Mouse (Mus musculus): ENCODE data around the gene Krtap4-1. TPM values are rescaled to one million over a fixed set of nuclear protein-coding genes. Genes with fewer than 3 reads are reported as not detected.
"Not testable (repeated sequence)": the region's sequence is repeated elsewhere in the genome, so short reads cannot be mapped to it uniquely, and the experiment has no call there.

Gene Krtap4-1
- polyA plus RNA-seq (2015; fragmentation: Nextera tagmentation; extraction: Ambion mirVana), result 1.7 and 2.2 TPM in 2 replicates

DNA sequence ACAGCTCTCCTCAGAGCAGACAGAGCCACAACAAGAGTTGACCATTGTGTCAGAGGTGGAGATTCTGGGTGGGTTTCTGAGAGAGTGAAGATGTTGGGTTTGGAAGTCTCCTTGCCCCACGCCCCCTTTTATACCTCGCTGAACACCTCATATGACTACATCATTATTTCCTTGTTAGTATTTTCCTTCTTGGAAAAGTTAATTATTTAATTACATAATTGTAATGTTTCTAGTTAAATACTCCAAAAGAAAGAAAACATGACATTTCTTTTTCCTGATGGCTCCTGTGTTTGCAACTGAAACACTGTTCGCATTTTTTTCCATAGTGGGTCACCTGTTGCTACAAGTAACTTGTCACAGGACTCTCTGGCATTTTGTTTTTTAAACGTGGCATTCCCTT lies at the start of gene Krtap4-1:
Krtap4-1 (minus strand) TSS at position 101 of the 400 bp plus-strand sequence.
- WGBS, result 69% methylated on average over 4 of the region's 4 CpGs
- Histone ChIP-seq H3K27me3 (no peaks in the 10 kb centered on the region), H3K9ac (no peak within 1 kb of the TSS), H3K27ac (replicated peaks) (no peak within 1 kb of the TSS), H3K4me1 (no peaks in the 10 kb centered on the region), H3K4me3 (replicated peaks) (no peak within 1 kb of the TSS), H3K9me3 (replicated peaks) (no peaks in the 10 kb centered on the region), H3K4me2 (replicated peaks) (no peak within 1 kb of the TSS), H3K36me3 (no peaks in the 10 kb centered on the region)
- ATAC-seq (ENCODE audit: insufficient number of reproducible peaks, low FRiP score, low TSS enrichment, low read depth), result no peak

DNA sequence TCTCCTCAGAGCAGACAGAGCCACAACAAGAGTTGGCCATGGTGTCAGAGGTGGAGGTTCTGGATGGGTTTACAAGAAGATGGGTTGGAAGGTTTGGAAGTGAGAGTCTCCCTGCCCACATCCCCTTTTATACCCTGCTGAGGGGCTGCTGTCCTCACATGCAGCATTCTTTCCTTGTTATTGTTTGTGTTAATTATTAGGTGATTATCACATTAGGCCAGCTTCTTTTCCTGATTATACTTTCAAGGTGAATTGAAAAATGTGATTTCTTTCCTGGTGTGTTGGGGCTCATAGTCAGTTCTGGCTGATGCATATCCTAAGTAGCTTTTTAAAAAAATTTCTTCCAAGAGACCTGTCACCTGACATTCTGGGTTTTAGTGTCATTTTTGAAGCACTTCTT lies 37.8 kb upstream of the Krtap4-1 start, which contains the start of gene Krtap4-6:
Krtap4-6 (minus strand) TSS at position 101 of the 400 bp plus-strand sequence.
- H3K27me3 ChIP-seq, result no peaks in the 10 kb centered on the region
- no peaks in the 10 kb centered on the region for H3K4me1 ChIP-seq
- no peaks in the 10 kb centered on the region for H3K36me3 ChIP-seq
- no peaks in the 10 kb centered on the region for H3K9me3 ChIP-seq (replicated peaks)
- H3K27ac ChIP-seq (replicated peaks), result no peak within 1 kb of the TSS
- H3K4me2 ChIP-seq (replicated peaks), result no peak within 1 kb of the TSS
- ATAC-seq (ENCODE audit: insufficient number of reproducible peaks, low FRiP score, low TSS enrichment, low read depth), result no peak
- no peak within 1 kb of the TSS for H3K9ac ChIP-seq
- no peak within 1 kb of the TSS for H3K4me3 ChIP-seq (replicated peaks)

DNA sequence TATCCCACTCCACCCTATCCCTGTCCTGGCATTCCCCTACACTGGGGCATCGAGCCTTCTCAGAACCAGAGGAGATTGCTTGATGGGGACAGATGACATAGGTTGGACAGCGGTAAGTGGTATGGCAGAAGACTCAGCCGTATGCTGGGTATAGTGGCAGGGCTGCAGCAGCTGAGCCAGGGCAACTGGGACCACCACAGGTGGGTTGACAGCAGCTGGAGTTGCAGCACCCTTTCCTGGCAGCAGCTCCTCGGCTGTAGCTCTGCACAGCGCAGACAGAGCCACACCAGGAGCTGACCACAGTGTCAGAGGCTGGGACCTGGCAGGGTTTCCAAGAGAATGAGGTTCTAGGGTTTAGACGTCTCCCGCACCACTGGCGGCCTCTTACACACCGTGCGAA lies 34.8 kb upstream of the Krtap4-1 start:
- Histone ChIP-seq H3K27ac (replicated peaks) (no peak overlapping the region), H3K9ac (no peak overlapping the region), H3K4me3 (replicated peaks) (no peak overlapping the region), H3K36me3 (no peaks in the 10 kb centered on the region), H3K4me2 (replicated peaks) (no peak overlapping the region), H3K4me1 (no peaks in the 10 kb centered on the region), H3K27me3 (no peaks in the 10 kb centered on the region), H3K9me3 (replicated peaks) (no peaks in the 10 kb centered on the region)
- no peak for ATAC-seq (ENCODE audit: insufficient number of reproducible peaks, low FRiP score, low TSS enrichment, low read depth)
- WGBS, result 84% methylated on average over 10 of the region's 10 CpGs

DNA sequence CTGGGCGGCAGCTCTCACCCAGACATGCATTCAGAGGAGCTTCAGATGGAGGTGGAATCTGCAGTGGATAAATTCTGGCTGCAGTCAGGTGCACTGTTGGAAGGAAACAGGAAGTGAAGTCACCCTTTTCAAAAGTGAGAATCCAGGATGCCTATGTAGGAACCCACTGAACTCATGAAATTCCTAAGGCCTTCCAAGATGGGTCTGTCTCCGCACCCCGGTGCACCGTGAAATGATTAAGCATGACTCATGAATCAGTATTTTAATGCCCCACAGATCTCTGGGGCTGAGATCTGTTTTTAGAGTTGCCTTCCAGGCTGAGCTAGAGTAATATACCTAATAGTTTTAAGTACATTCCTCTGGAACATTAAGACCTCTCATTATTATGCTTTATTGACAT lies 31.2 kb upstream of the Krtap4-1 start:
- Histone ChIP-seq H3K27me3 (no peaks in the 10 kb centered on the region), H3K27ac (replicated peaks) (no peak overlapping the region), H3K4me2 (replicated peaks) (no peak overlapping the region), H3K36me3 (no peaks in the 10 kb centered on the region), H3K9ac (no peak overlapping the region), H3K4me1 (no peaks in the 10 kb centered on the region), H3K4me3 (replicated peaks) (no peak overlapping the region), H3K9me3 (replicated peaks) (no peaks in the 10 kb centered on the region)
- ATAC-seq (ENCODE audit: insufficient number of reproducible peaks, low FRiP score, low TSS enrichment, low read depth), result no peak
- WGBS, result 69% methylated on average over 4 of the region's 4 CpGs

DNA sequence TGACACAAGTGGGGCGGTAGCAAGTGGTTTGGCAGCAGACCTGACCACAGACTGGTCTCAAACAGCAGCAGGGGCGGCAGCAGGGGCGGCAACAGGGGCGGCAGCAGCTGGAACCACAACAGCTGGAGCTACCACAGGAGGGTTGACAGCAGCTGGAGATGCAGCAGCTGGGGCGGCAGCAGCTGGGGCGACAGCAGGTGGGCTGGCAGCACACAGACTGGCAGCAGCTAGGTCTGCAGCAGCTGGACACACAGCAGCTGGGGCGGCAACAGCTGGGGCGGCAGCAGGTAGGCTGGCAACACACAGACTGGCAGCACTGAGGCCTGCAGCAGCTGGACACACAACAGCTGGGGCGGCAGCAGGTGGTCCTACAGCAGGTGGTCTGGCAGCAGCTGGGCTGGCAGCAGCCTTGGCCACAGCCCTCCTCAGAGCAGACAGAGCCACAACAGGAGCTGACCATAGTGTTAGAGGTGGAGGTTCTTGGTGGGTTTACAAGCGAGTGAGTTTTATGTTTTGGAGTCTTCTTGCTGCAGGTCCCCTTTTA lies 30.5 kb upstream of the Krtap4-1 start, which contains the start of gene Gm11563:
Gm11563 (minus strand) TSS at position 494 of the 544 bp plus-strand sequence.
- not testable (repeated sequence) for H3K4me1 ChIP-seq; H3K4me2 ChIP-seq (replicated peaks); ATAC-seq (ENCODE audit: insufficient number of reproducible peaks, low FRiP score, low TSS enrichment, low read depth); H3K27me3 ChIP-seq; H3K36me3 ChIP-seq; H3K27ac ChIP-seq (replicated peaks); H3K4me3 ChIP-seq (replicated peaks); H3K9ac ChIP-seq; H3K9me3 ChIP-seq (replicated peaks)
- WGBS, result 55% methylated on average over 10 of the region's 10 CpGs

DNA sequence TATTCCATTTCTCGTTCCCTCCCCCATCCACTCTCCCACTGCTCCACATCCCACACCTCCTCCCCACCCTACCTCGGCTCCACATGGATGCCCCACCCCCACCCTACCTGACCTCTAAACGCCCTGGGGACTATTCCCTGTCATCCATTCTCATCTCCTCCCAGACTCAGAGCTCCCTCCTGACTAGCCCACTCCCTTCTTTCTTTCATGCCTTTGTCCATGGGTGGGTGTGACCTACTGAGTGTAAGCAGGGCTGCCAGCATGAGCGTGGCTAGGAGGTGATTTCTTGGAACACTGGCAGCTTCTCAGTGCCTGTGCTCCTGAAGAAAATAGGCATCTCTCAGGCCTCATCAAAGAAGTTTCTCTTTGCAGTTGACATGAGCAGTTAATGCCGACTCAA lies 29.0 kb upstream of the Krtap4-1 start:
- Histone ChIP-seq H3K36me3 (no peaks in the 10 kb centered on the region), H3K4me3 (replicated peaks) (no peak overlapping the region), H3K9ac (no peak overlapping the region), H3K27ac (replicated peaks) (no peak overlapping the region), H3K27me3 (no peaks in the 10 kb centered on the region), H3K4me1 (no peaks in the 10 kb centered on the region), H3K4me2 (replicated peaks) (no peak overlapping the region), H3K9me3 (replicated peaks) (no peaks in the 10 kb centered on the region)
- ATAC-seq (ENCODE audit: insufficient number of reproducible peaks, low FRiP score, low TSS enrichment, low read depth), result no peak
- WGBS, result 38% methylated on average over 5 of the region's 5 CpGs

DNA sequence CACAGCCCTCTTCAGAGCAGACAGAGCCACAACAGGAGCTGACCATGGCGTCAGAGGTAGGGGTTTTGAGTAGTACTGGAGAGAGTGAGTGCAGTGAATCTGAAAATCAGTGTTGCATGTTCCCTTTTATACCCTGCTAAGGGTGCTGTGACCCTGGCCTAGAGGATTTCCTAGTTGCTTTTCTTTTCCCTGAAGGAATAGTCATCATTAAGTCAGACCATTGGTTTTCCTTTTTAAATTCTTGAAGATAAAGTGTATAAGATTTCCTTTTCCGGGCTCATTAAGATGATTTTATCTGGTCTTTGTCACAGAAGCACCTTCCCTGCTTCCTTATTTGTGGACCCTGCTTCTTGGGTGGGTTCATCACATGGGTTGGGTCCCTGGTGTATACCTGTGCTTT lies 22.1 kb upstream of the Krtap4-1 start, which contains the start of gene Gm11555:
Gm11555 (minus strand) TSS at position 101 of the 400 bp plus-strand sequence.
- no peaks in the 10 kb centered on the region for H3K27me3 ChIP-seq
- no peaks in the 10 kb centered on the region for H3K9me3 ChIP-seq (replicated peaks)
- no peak within 1 kb of the TSS for H3K27ac ChIP-seq (replicated peaks)
- no peaks in the 10 kb centered on the region for H3K4me1 ChIP-seq
- H3K4me3 ChIP-seq (replicated peaks), result no peak within 1 kb of the TSS
- no peaks in the 10 kb centered on the region for H3K36me3 ChIP-seq
- 84% methylated on average over 2 of the region's 2 CpGs for WGBS
- no peak within 1 kb of the TSS for H3K4me2 ChIP-seq (replicated peaks)
- no peak for ATAC-seq (ENCODE audit: insufficient number of reproducible peaks, low FRiP score, low TSS enrichment, low read depth)
- no peak within 1 kb of the TSS for H3K9ac ChIP-seq

DNA sequence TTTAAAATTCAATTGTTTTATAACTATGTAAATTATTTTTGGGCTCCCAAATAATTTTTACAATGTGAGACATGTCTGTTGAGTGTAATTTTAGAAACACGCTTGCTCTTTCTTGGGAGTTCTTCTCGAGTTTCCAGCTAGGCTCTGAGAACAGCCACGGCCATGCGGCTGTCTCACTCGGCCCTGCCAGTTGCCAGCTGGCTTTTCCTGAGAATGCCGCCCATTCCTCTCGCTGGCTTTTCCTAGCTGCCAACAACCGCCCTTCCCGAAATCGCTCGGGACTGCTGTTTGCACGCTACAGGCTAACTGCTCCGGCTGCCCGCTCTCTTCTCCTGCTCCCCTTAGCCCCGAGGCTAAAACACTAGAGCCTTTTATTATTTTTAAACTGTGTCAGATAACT lies 18.4 kb upstream of the Krtap4-1 start:
- Histone ChIP-seq H3K4me3 (replicated peaks) (no peak overlapping the region), H3K4me2 (replicated peaks) (no peak overlapping the region), H3K9ac (no peak overlapping the region), H3K4me1 (no peaks in the 10 kb centered on the region), H3K27me3 (no peaks in the 10 kb centered on the region), H3K9me3 (replicated peaks) (no peaks in the 10 kb centered on the region), H3K27ac (replicated peaks) (no peak overlapping the region), H3K36me3 (no peaks in the 10 kb centered on the region)
- 56% methylated on average over 15 of the region's 15 CpGs for WGBS
- no peak for ATAC-seq (ENCODE audit: insufficient number of reproducible peaks, low FRiP score, low TSS enrichment, low read depth)

DNA sequence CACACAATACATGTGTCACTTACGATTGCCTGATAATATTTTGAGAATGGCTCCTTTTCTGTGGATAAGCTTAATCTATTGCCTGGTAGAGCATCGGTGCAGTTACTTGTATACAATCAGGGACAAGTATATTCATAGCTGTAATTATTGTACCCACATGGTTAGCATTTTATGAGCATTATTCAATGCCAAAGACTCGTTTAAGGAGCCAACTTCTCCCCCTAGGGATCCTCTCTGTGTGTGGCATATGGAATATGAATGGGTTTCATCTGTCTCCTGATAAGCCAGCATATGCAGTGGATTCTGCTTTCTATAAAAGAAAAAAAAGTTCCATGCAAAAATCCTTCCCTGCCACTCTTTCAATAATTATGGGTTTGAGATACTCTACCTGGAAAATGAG lies 16.3 kb upstream of the Krtap4-1 start:
- Histone ChIP-seq H3K9ac (no peak overlapping the region), H3K27me3 (no peaks in the 10 kb centered on the region), H3K4me1 (no peaks in the 10 kb centered on the region), H3K4me3 (replicated peaks) (no peak overlapping the region), H3K36me3 (no peaks in the 10 kb centered on the region), H3K4me2 (replicated peaks) (no peak overlapping the region), H3K9me3 (replicated peaks) (no peaks in the 10 kb centered on the region), H3K27ac (replicated peaks) (no peak overlapping the region)
- ATAC-seq (ENCODE audit: insufficient number of reproducible peaks, low FRiP score, low TSS enrichment, low read depth), result no peak
- WGBS, result 48% methylated on average over 3 of the region's 3 CpGs

DNA sequence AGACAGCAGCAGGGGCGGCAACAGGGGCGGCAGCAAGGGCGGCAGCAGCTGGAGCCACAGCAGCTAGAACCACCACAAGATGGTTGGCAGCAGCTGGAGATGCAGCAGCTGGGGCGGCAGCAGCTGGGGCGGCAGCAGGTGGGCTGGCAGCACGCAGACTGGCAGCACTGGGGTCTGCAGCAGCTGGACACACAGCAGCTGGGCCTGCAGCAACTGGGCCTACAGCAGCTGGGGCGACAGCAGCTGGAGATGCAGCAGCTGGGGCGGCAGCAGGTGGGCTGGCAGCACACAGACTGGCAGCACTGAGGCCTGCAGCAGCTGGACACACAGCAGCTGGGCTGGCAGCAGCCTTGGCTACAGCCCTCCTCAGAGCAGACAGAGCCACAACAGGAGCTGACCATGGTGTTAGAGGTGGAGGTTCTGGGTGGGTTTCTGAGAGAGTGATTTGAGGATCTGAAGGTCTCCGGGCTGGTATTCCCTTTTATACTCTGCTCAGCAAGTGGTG lies 15.6 kb upstream of the Krtap4-1 start, which contains the start of gene Krtap4-7:
Krtap4-7 (minus strand) TSS at position 455 of the 505 bp plus-strand sequence.
- H3K27ac ChIP-seq (replicated peaks); H3K4me3 ChIP-seq (replicated peaks); ATAC-seq (ENCODE audit: insufficient number of reproducible peaks, low FRiP score, low TSS enrichment, low read depth); H3K9ac ChIP-seq; H3K9me3 ChIP-seq (replicated peaks); H3K36me3 ChIP-seq; H3K4me1 ChIP-seq; H3K27me3 ChIP-seq; H3K4me2 ChIP-seq (replicated peaks): not testable (repeated sequence)
- WGBS, result 81% methylated on average over 9 of the region's 9 CpGs

DNA sequence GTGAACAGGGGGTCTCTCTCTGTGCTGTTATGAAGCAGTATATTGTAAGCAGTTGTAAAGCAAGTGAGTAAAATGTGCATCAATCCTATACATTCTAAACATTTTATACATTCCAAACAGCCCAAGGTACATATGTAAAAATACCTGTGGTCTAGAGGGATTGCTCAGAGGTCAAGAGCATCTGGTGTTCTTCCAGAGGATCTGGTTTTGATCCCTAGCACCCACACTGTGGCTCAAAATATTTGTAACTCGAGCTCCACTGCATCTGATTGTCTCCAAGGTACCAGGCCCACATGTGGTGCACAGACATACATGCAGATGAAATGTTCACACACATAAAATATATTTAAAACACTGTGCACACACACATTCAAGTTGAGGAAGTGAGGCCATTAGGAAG lies 12.9 kb upstream of the Krtap4-1 start:
- Histone ChIP-seq H3K27me3 (no peaks in the 10 kb centered on the region), H3K36me3 (no peaks in the 10 kb centered on the region), H3K27ac (replicated peaks) (no peak overlapping the region), H3K9me3 (replicated peaks) (no peaks in the 10 kb centered on the region), H3K9ac (no peak overlapping the region), H3K4me1 (no peaks in the 10 kb centered on the region), H3K4me2 (replicated peaks) (no peak overlapping the region), H3K4me3 (replicated peaks) (no peak overlapping the region)
- no peak for ATAC-seq (ENCODE audit: insufficient number of reproducible peaks, low FRiP score, low TSS enrichment, low read depth)
- 10% methylated on average over 1 of the region's 1 CpGs for WGBS

DNA sequence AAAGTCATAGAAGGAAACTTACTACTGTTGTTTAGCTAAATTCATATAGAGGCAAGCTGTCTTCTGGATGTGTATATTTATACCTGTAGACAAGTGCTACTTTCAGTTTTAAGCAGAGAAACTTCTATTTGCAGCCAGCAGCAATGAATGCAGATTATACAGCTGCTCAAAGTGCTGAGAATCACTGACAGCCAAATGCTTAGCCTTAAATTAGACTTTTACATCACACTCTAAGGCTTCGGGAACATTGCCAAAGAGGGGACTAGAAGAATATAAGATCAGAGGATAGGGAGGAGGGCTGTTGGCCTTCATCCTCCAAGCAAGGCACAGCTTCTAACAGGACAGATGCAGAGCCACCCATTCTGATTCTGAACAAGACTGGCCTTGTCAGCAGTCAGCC lies 9.0 kb upstream of the Krtap4-1 start:
- 57% methylated on average over 1 of the region's 1 CpGs for WGBS
- no peak; the same call in 1 of the 2 replicates for ATAC-seq (ENCODE audit: insufficient number of reproducible peaks, low FRiP score, low TSS enrichment, low read depth)
- no peak overlapping the region for H3K27ac ChIP-seq (replicated peaks)

More for the DNA sequence above, 9.0 kb upstream of the Krtap4-1 start:
- no peak overlapping the region for H3K9ac ChIP-seq
- no peaks in the 10 kb centered on the region for H3K27me3 ChIP-seq
- no peak overlapping the region for H3K4me2 ChIP-seq (replicated peaks)
- peaks cover 3% of the 10 kb centered on the region; the same call in 1 of the 2 replicates for H3K4me1 ChIP-seq
- H3K9me3 ChIP-seq (replicated peaks), result no peaks in the 10 kb centered on the region
- no peaks in the 10 kb centered on the region for H3K36me3 ChIP-seq
- H3K4me3 ChIP-seq (replicated peaks), result no peak overlapping the region

Data from embryonic facial prominence, embryonic 15.5 days (tissue).